Mouse (Mus musculus) 3T3-L1 (cell line): ENCODE results near the gene Fuca1.

Source experiments
- DNase-seq: peaks from one replicate; pipeline ENCODE4 v3.0.0-alpha.2; 2015; ENCODE audit warnings: low read depth, low spot score

Gene Fuca1

GRCm38 (mm10) chr4:135924418-135924817 lies 3.9 kb downstream of the Fuca1 start:
- DNase-seq = no peak

GRCm38 (mm10) chr4:135925341-135925740 lies 4.8 kb downstream of the Fuca1 start:
- no peak for DNase-seq

- no peak for DNase-seq
Observed at GRCm38 (mm10) chr4:135926195-135926808, 5.8 kb downstream of the Fuca1 start.

GRCm38 (mm10) chr4:135926861-135927260 lies 6.3 kb downstream of the Fuca1 start:
- no peak for DNase-seq

- no peak for DNase-seq
Observed at GRCm38 (mm10) chr4:135928376-135928775, 7.8 kb downstream of the Fuca1 start.

- DNase-seq = no peak
Observed at GRCm38 (mm10) chr4:135929405-135929804, 8.9 kb downstream of the Fuca1 start.

- DNase-seq = no peak
Observed at GRCm38 (mm10) chr4:135929828-135930227, 9.3 kb downstream of the Fuca1 start.

- DNase-seq = no peak
Observed at GRCm38 (mm10) chr4:135930239-135930638, 9.7 kb downstream of the Fuca1 start.

GRCm38 (mm10) chr4:135931832-135932231 lies 11.3 kb downstream of the Fuca1 start:
- peak; percentile 42 for DNase-seq

- DNase-seq = no peak
Observed at GRCm38 (mm10) chr4:135934708-135935500, 14.4 kb downstream of the Fuca1 start.

- no peak for DNase-seq
Observed at GRCm38 (mm10) chr4:135935502-135935901, 15.0 kb downstream of the Fuca1 start.

- no peak for DNase-seq
Observed at GRCm38 (mm10) chr4:135938858-135939257, 18.3 kb downstream of the Fuca1 start.

- DNase-seq = peak; percentile 21
Observed at GRCm38 (mm10) chr4:135941026-135941425, 20.5 kb downstream of the Fuca1 start.

- no peak for DNase-seq
Observed at GRCm38 (mm10) chr4:135942193-135942592, 21.7 kb downstream of the Fuca1 start.

GRCm38 (mm10) chr4:135943389-135943788 lies 22.9 kb downstream of the Fuca1 start:
- no peak for DNase-seq

- no peak for DNase-seq
Observed at GRCm38 (mm10) chr4:135945706-135946105, 25.2 kb downstream of the Fuca1 start.

GRCm38 (mm10) chr4:135946278-135946658 lies 25.7 kb downstream of the Fuca1 start, which contains the start of gene Hmgcl:
Hmgcl (plus strand) TSS chr4:135946448.
- peak; percentile 92 for DNase-seq

- DNase-seq = peak; percentile 46
Observed at GRCm38 (mm10) chr4:135946659-135947301, 26.2 kb downstream of the Fuca1 start.

- no peak for DNase-seq
Observed at GRCm38 (mm10) chr4:135948142-135948541, 27.6 kb downstream of the Fuca1 start.

GRCm38 (mm10) chr4:135949475-135949874 lies 28.9 kb downstream of the Fuca1 start:
- DNase-seq = no peak

GRCm38 (mm10) chr4:135949911-135950310 lies 29.4 kb downstream of the Fuca1 start:
- DNase-seq = peak; percentile 47

- no peak for DNase-seq
Observed at GRCm38 (mm10) chr4:135950365-135950764, 29.8 kb downstream of the Fuca1 start.

GRCm38 (mm10) chr4:135951505-135951904 lies 31.0 kb downstream of the Fuca1 start:
- DNase-seq = peak; percentile 34
